Mouse (Mus musculus) gonadal fat pad, adult 2 months (tissue): ENCODE measurements around the gene Orai1. TPM values are rescaled to one million over a fixed set of nuclear protein-coding genes. Genes with fewer than 3 reads are reported as not detected.
A peak's percentile ranks its signal among the peaks of the same experiment; 100 is the strongest.
"Not testable (repeated sequence)": the region's sequence is repeated elsewhere in the genome, so short reads cannot be mapped to it uniquely, and the experiment has no call there.

Experiments used
- DNase-seq: peaks from one replicate; pipeline ENCODE4 v3.0.0-alpha.2; 2012; ENCODE audit warnings: low read depth
- polyA plus RNA-seq: library from polyadenylated mRNA; depleted of rRNA; stranded (reverse); fragments of >200 nt; gene quantifications from 2 replicates; pipeline ENCODE4 v1.2.3, GENCODE M21; 2012; rRNA removed

The Orai1 gene
- 43.4 and 44.0 TPM in 2 replicates for polyA plus RNA-seq

- DNase-seq, result no peak
These were observed at the start of gene Orai1 for GRCm38 (mm10) chr5:123014753-123015701. Gene Orai1 (plus strand): TSS chr5:123015074.

DNA sequence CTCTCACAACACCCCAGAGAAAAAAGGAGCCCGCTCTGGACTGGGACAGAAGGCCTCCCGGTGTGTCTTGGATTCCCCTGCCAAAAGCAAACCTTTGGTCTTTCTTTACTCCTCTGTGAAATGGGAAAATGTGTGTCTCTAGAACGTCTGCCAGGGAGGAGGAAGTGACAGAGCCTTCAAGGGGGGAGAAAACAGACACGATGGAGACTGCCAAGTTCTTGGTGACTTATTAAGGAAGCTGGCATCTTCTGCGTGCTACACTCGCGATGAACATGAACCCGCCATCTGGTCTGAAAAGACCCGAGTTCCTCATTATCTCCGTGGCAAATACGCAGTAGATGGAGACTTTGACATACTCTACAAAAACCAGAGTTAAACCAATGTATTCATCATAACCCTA is 49.4 kb upstream of the Orai1 start:
- DNase-seq, result no peak

GRCm38 (mm10) chr5:122968322-122968721 is 46.6 kb upstream of the Orai1 start:
- no peak for DNase-seq

DNA sequence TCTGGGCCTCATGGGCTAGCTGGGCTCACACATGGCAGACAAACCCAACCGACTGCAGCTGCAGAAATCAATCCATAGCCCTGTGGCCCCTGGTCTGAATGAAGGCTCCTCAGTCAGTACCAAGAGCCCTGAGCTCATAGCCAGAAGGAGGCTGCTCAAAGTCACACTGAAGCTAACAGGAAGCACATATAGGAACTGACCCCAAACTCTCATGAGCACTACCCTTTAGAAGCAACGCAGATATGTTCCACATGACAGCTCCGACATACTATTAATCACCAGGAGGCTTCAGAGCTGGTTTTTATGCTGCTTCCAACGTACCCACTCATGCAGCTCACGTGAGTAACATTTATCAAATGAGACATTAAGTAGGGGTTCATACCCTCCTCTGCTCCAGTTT is 44.8 kb upstream of the Orai1 start:
- no peak for DNase-seq

- DNase-seq, result no peak
These were observed 43.4 kb upstream of the Orai1 start for GRCm38 (mm10) chr5:122971438-122971837.

DNA sequence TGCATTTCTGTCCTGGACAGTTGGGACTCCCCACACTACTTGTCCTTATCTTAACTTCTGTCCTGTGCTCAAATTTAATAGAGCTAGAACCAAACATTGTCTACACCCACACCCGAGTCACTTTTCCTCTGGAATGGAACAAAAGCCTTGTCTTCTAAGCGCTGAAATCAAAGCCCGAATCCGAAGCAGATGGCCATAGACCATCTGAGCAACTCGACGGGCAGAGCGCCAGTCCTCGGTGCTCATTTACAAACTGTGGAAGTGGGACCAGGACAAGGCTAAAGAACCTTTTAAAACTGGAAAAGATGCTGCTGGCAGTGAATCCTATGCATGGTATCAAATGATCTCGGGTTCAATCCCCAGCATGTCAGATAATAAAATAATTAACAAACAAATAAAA is 42.8 kb upstream of the Orai1 start:
- no peak for DNase-seq

- not testable (repeated sequence) for DNase-seq
These were observed 40.2 kb upstream of the Orai1 start for GRCm38 (mm10) chr5:122974701-122975100.

DNA sequence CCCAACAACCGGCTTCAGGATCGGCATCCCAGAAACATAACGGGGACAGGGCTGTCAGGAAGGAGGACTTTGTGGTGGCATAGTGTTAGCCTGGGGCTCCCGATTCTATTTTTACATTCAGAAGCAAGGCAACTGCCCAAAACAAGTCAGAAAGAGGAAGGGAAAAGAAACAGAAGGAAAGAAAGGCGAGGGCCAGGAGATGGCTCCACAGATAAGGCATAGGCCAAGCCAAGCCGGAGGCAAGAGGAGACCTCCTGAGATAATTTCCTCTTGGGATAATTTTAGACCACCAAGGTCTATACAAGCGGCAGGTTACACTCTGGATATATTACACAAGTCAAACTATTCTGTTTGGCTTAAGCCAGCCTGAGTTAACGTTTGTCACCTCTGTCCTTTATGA is 35.9 kb upstream of the Orai1 start:
- DNase-seq, result no peak

DNA sequence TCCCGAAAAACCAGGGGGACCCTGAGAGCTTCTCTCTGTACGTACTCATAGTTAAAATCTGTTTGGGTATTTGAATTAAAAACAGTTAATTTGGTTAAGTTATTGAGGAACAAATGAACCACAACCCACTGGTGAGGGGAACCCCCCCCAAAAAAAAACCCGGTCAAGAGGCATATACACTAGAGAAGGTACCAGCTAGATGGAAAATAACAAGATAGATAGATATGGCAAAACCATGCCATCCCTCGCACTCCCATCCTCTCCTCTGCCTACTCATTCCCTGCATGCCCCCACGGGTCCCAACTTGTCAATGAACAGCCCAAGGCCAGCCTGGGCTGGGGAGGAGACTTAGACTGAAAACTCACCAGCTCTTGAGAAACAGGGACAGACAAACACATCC is 30.4 kb upstream of the Orai1 start:
- DNase-seq, result peak; percentile 40

GRCm38 (mm10) chr5:122985276-122985675 is 29.6 kb upstream of the Orai1 start:
- DNase-seq, result no peak

GRCm38 (mm10) chr5:122986091-122986493 is 28.8 kb upstream of the Orai1 start:
- no peak for DNase-seq

- DNase-seq, result no peak
These were observed 27.5 kb upstream of the Orai1 start for GRCm38 (mm10) chr5:122987211-122988020.

DNA sequence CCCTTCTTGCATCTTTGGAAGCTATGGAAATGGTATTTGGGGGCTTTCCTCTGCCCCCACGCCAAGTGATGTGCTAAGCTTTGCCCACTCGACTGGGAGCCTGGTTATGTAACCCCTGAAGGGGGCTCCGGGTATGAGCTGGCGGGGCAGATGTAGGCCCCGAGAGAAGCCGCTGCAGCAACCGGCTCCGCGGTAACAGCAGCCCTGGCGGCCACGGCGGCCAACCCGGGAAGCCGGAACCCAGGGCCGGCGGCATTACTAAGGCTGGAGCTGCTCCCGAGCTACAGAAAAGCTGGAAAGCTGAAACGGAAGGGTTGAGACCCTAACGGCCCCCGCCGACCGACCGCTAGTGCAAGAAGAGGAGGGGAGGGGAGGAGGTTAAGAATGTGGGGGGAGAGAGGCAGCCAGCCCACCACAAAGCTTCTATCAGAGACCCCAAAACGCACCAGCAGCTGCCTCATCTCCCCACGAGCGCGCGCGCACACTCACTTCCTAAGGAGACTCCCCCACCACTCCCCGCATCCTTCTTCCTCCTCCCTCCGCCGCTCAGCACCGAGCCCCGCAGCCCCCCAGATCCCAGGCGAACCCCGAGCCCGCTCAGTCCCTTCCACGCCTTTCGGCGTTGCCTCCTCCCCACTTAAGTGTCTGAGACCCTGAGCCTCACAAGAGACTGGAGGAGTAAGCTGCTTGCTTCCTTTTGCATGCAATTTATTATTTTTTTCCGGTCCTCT is 26.7 kb upstream of the Orai1 start:
- DNase-seq, result no peak

DNA sequence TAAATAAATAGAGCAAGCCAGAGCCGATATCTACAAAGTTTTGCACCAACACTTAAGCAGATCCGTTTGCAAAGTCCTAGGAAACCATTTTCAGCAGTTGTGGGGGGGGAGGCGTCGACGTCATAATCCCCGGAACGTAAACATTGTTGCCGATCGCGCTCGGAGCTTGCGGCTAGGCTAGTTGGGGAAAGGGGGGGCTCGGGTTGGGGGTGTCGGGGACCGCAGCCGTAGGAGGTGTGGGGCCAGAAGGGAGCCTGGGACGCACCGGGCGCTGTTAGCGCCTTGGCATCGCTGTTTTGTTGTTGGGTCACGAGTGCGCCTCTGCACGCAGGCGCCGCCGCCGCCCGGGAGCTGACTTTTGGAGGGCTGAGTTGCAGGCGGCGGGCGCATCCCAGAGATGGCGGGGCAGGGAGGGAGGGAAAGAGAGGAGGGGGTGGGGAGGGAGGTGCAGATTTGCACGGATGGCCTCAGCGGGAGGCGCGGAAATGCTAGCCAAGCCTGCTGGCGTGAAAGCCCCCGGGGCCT is 25.8 kb upstream of the Orai1 start:
- no peak for DNase-seq

GRCm38 (mm10) chr5:122989551-122990330 is 25.1 kb upstream of the Orai1 start, which contains the start of gene Kdm2b:
Gene Kdm2b (minus strand): TSS chr5:122989823.
- no peak for DNase-seq

- no peak for DNase-seq
These were observed 24.3 kb upstream of the Orai1 start for GRCm38 (mm10) chr5:122990411-122991160.

- no peak for DNase-seq
These were observed 23.4 kb upstream of the Orai1 start for GRCm38 (mm10) chr5:122991350-122992004.

DNA sequence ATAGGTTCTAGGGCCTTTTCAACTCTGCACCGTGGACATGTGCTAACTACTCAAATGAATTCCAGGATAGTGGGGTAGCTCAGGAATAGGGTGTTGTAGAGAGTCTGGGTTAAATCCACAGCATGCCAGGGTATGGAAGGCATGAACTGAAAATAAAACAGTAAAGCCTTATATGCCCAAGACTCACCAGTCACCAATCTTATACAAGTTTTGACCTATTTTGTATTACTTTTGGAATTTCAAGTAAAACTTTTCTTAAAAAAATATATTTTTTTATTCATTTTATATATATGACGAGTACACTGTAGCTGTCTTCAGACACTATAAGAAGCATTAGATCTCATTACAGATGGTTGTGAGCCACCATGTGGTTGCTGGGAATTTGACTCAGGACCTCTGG is 21.1 kb upstream of the Orai1 start:
- DNase-seq, result no peak

- no peak for DNase-seq
These were observed 20.5 kb upstream of the Orai1 start for GRCm38 (mm10) chr5:122994303-122994846.
